Mouse (Mus musculus) hindbrain, embryonic 12.5 days (tissue): ENCODE measurements around the gene Erbb3. TPM values are rescaled to one million over a fixed set of nuclear protein-coding genes. Genes with fewer than 3 reads are reported as not detected.
"Not testable (repeated sequence)": the region's sequence is repeated elsewhere in the genome, so short reads cannot be mapped to it uniquely, and the experiment has no call there.

Experiments
- ATAC-seq: fragments of 200-750 bp; cut with Nextera tagmentation; 2 replicates; pipeline ENCODE4 v1.8.0; 2017; ENCODE audit warnings: moderate TSS enrichment; ENCODE audit not compliant: low FRiP score
- H3K27ac ChIP-seq: fragments of 300-500 bp; sonication (generic); 2 replicates; pipeline ENCODE4 v1.5.1; 2016; ENCODE audit warnings: mild to moderate bottlenecking
- H3K27me3 ChIP-seq: fragments of 300-500 bp; sonication (generic); 2 replicates; pipeline ENCODE4 v1.6.1; 2016; ENCODE audit warnings: mild to moderate bottlenecking
- H3K36me3 ChIP-seq: fragments of 300-500 bp; sonication (generic); 2 replicates; pipeline ENCODE4 v1.6.1; 2016; ENCODE audit warnings: mild to moderate bottlenecking
- H3K4me1 ChIP-seq: fragments of 300-500 bp; sonication (generic); 2 replicates; pipeline ENCODE4 v1.6.1; 2016
- H3K4me2 ChIP-seq: fragments of 300-500 bp; sonication (generic); replicated peaks from 2 replicates; pipeline ENCODE4 v1.6.1; 2016; ENCODE audit warnings: mild to moderate bottlenecking
- H3K4me3 ChIP-seq: fragments of 300-500 bp; sonication (generic); 2 replicates; pipeline ENCODE4 v1.5.1; 2016; ENCODE audit warnings: mild to moderate bottlenecking
- H3K9ac ChIP-seq: fragments of 300-500 bp; sonication (generic); 2 replicates; pipeline ENCODE4 v1.6.1; 2016; ENCODE audit warnings: mild to moderate bottlenecking, moderate library complexity
- H3K9me3 ChIP-seq: fragments of 300-500 bp; sonication (generic); replicated peaks from 2 replicates; pipeline ENCODE4 v1.6.1; 2016; ENCODE audit warnings: mild to moderate bottlenecking
- whole genome bisulfite sequencing: fragments of 180-500 bp; shearing (Covaris S2); methylation state at CpG from one replicate; pipeline ENCODE4 v1.1.7; 2016; 5-methylcytosine and 5-hydroxymethylcytosine counted together
- polyA plus RNA-seq: library from polyadenylated mRNA; unstranded; fragments of >200 nt; fragmentation: Nextera tagmentation; extraction: Ambion mirVana; gene quantifications from 2 replicates; pipeline ENCODE4 v1.2.1, GENCODE M21; 2016

Gene Erbb3
- polyA plus RNA-seq, 1 experiment from 2014 or later = 11.7 TPM

GRCm38 (mm10) chr10:128579731-128580130 is 9.7 kb downstream of the Erbb3 start:
- Histone ChIP-seq H3K27ac (no peak overlapping the region), H3K4me1 (no peaks in the 10 kb centered on the region), H3K9me3 (no peaks in the 10 kb centered on the region), H3K4me2 (no peak overlapping the region), H3K9ac (no peak overlapping the region), H3K36me3 (no peaks in the 10 kb centered on the region), H3K4me3 (no peak overlapping the region), H3K27me3 (peaks cover 21% of the 10 kb centered on the region)
- 83% methylated on average over 4 of the region's 4 CpGs for WGBS
- no peak for ATAC-seq

DNA sequence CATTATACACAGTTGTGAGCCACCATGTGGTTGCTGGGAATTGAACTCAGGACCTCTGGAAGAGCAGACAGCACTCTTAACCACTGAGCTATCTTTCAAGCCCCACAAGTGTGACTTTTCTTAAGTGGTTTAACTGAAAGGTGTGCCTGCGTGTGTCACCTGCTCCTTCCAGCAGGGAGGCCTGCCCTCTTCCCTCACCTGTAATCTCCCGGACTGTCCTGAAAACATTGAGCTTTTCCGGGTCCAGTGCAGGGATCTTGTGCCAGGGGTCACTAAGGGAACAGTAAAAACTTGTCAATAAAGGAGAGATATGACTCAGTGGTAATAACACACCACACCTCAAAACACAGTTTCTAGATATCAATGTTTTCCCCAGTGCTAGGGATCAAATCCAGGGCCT is 10.2 kb downstream of the Erbb3 start:
- Histone ChIP-seq H3K36me3 (no peaks in the 10 kb centered on the region), H3K4me2 (no peak overlapping the region), H3K9me3 (no peaks in the 10 kb centered on the region), H3K27ac (no peak overlapping the region), H3K9ac (no peak overlapping the region), H3K4me3 (no peak overlapping the region), H3K4me1 (no peaks in the 10 kb centered on the region), H3K27me3 (peaks cover 17% of the 10 kb centered on the region)
- 82% methylated on average over 3 of the region's 3 CpGs for WGBS
- ATAC-seq = no peak

DNA sequence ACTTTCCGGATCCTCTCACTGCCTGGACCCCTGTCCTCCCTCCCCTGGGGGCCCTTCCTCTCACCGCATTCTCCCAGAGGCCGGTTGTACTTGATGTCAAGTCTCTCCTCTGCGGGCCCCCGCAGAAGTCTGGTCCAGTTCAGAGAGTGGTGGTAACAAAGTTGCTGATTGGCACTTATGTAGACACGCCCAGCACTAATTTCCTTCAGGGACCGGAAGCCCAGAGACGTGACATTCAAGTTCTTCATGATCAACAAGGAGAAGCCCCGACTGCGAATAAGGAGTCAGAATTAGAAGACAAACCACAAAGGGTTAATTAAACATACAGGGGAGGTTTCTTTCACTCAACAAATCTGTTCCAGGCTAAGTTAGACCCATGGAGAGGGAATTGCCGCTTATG is 11.1 kb downstream of the Erbb3 start:
- Histone ChIP-seq H3K4me3 (no peak overlapping the region), H3K27me3 (peaks cover 8% of the 10 kb centered on the region; the same call in 1 of the 2 replicates), H3K27ac (no peak overlapping the region), H3K4me1 (no peaks in the 10 kb centered on the region), H3K9ac (no peak overlapping the region), H3K4me2 (no peak overlapping the region), H3K9me3 (no peaks in the 10 kb centered on the region), H3K36me3 (no peaks in the 10 kb centered on the region)
- ATAC-seq = no peak
- 80% methylated on average over 11 of the region's 11 CpGs for WGBS

DNA sequence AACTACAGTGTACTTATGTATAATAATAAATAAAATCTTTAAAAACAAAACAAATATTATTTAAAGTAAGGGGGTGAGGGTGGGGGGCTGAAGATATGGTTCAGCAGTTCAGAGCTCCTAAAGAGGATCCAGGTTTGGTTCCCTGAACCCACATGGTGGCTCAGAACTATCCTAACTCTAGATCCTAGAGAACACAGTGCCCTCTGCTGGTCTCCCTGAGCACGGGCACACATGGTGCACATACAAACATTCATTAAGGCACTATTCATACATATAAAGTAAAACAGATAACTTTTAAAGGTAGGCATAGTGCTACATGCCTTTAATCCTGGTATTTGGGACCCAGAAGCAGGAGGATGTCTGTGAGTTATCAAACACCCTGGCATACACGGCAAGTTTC is 14.4 kb downstream of the Erbb3 start:
- WGBS = 89% methylated on average over 2 of the region's 2 CpGs
- Histone ChIP-seq H3K27me3 (peaks cover 4% of the 10 kb centered on the region; the same call in 1 of the 2 replicates), H3K9me3 (no peaks in the 10 kb centered on the region), H3K4me2 (no peak overlapping the region), H3K9ac (no peak overlapping the region), H3K4me1 (no peaks in the 10 kb centered on the region), H3K4me3 (no peak overlapping the region), H3K27ac (no peak overlapping the region), H3K36me3 (no peaks in the 10 kb centered on the region)
- ATAC-seq = no peak

GRCm38 (mm10) chr10:128565788-128566531 is 23.5 kb downstream of the Erbb3 start, which contains the start of gene Pa2g4:
TSS of gene Pa2g4 (minus strand) at chr10:128565987.
- under 1% methylated on average over 58 of the region's 58 CpGs for WGBS
- H3K27me3 ChIP-seq = no peaks in the 10 kb centered on the region
- H3K4me3 ChIP-seq = peak within 1 kb of the TSS; percentile 87
- H3K9me3 ChIP-seq = no peaks in the 10 kb centered on the region
- peaks cover 10% of the 10 kb centered on the region for H3K4me1 ChIP-seq
- ATAC-seq = peak; percentile 100
- H3K9ac ChIP-seq = peak within 1 kb of the TSS; percentile 91
- peaks cover 22% of the 10 kb centered on the region for H3K36me3 ChIP-seq
- peak within 1 kb of the TSS; percentile 91 for H3K4me2 ChIP-seq
- peak within 1 kb of the TSS; percentile 85 for H3K27ac ChIP-seq

GRCm38 (mm10) chr10:128565206-128565787 is 24.2 kb downstream of the Erbb3 start:
- ATAC-seq = peak; percentile 42
- peak overlapping the region; percentile 91 for H3K4me2 ChIP-seq
- H3K9ac ChIP-seq = peak overlapping the region; percentile 91
- peaks cover 10% of the 10 kb centered on the region for H3K4me1 ChIP-seq
- H3K27me3 ChIP-seq = no peaks in the 10 kb centered on the region
- peak overlapping the region; percentile 85 for H3K27ac ChIP-seq
- H3K9me3 ChIP-seq = no peaks in the 10 kb centered on the region
- WGBS = under 1% methylated on average over 40 of the region's 46 CpGs
- H3K36me3 ChIP-seq = peaks cover 29% of the 10 kb centered on the region
- H3K4me3 ChIP-seq = peak overlapping the region; percentile 87

DNA sequence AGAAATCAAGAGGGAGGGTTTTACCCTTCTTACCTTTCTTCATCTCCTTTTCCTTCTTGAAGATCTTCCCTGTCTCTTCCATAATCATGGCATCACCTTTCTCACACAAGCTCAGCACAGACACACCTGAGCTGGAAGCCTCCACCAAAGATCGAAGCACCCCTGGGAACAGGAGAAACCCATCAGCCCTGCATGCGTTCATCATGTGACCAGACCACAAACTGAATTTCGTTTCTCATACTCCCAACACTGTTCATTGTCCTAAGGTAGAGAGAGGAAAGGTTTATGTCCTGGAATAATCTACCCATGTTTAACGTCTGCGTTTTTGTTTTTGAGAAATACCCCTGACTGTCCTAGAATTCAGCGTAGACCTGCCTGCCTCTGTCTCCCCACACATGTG is 25.9 kb downstream of the Erbb3 start:
- H3K4me2 ChIP-seq = no peak overlapping the region
- H3K36me3 ChIP-seq = peaks cover 47% of the 10 kb centered on the region

DNA sequence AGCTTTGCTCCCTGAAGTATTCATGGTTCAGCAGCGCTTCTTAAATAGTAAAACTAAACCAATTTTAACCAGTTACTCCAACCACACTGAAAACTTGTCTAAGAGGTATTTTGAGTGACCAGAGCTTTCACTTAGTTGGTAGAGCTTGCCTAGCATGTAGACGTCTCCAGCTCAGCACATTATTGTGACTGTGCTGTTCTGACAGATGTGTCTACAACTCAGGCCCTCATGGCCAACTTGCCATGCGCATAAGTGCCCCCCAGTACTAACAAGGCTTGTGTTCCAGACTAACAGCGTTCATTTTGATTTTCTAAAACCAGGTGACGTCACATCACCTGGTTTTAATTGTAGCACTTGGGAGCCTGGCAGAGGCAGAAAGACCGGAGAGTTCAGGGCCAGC is 32.5 kb downstream of the Erbb3 start:
- no peaks in the 10 kb centered on the region for H3K27me3 ChIP-seq
- no peak overlapping the region for H3K4me2 ChIP-seq
- H3K9ac ChIP-seq = no peak overlapping the region
- H3K4me1 ChIP-seq = no peaks in the 10 kb centered on the region
- no peaks in the 10 kb centered on the region for H3K9me3 ChIP-seq
- WGBS = 86% methylated on average over 6 of the region's 6 CpGs
- H3K4me3 ChIP-seq = no peak overlapping the region
- ATAC-seq = no peak
- H3K27ac ChIP-seq = no peak overlapping the region
- H3K36me3 ChIP-seq = peaks cover 51% of the 10 kb centered on the region

More for the DNA sequence above, 25.9 kb downstream of the Erbb3 start:
- Histone ChIP-seq H3K4me1 (peaks cover 10% of the 10 kb centered on the region), H3K9ac (no peak overlapping the region; the same call in 1 of the 2 replicates), H3K27me3 (no peaks in the 10 kb centered on the region), H3K4me3 (no peak overlapping the region), H3K9me3 (no peaks in the 10 kb centered on the region), H3K27ac (no peak overlapping the region)
- 90% methylated on average over 6 of the region's 6 CpGs for WGBS
- no peak for ATAC-seq

GRCm38 (mm10) chr10:128556286-128556685 is 33.2 kb downstream of the Erbb3 start:
- Histone ChIP-seq H3K4me3 (no peak overlapping the region), H3K27me3 (no peaks in the 10 kb centered on the region), H3K27ac (no peak overlapping the region), H3K4me2 (no peak overlapping the region), H3K4me1 (no peaks in the 10 kb centered on the region), H3K36me3 (peaks cover 44% of the 10 kb centered on the region), H3K9ac (no peak overlapping the region), H3K9me3 (no peaks in the 10 kb centered on the region)
- ATAC-seq = no peak

DNA sequence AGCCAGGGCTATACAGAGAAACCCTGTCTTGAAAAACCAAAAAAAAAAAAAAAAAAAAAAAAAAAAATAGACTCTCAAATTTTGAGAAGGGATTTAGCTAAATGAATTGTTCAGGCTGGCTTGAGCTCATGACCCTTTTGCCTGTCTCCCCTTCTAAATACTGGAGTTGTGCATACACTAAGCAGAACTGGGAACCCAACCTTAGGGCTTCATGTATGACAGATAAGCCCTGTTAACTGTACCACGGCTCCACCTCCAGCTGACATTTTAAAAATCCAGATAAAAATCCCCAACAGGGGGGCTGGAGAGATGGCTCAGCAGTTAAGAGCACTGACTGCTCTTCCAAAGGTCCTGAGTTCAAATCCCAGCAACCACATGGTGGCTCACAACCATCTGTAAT is 33.9 kb downstream of the Erbb3 start:
- peaks cover 37% of the 10 kb centered on the region for H3K36me3 ChIP-seq
- H3K9ac ChIP-seq, H3K27ac ChIP-seq, H3K4me3 ChIP-seq, ATAC-seq, H3K9me3 ChIP-seq, H3K4me2 ChIP-seq, H3K4me1 ChIP-seq, H3K27me3 ChIP-seq: not testable (repeated sequence)
- WGBS = 92% methylated on average over 1 of the region's 1 CpGs

GRCm38 (mm10) chr10:128550144-128550823 is 39.2 kb downstream of the Erbb3 start:
- H3K4me3 ChIP-seq, ATAC-seq, H3K9me3 ChIP-seq, H3K4me2 ChIP-seq, H3K27ac ChIP-seq, H3K27me3 ChIP-seq, H3K36me3 ChIP-seq, H3K9ac ChIP-seq: not testable (repeated sequence)
- 91% methylated on average over 11 of the region's 11 CpGs for WGBS
- peaks cover 14% of the 10 kb centered on the region for H3K4me1 ChIP-seq

DNA sequence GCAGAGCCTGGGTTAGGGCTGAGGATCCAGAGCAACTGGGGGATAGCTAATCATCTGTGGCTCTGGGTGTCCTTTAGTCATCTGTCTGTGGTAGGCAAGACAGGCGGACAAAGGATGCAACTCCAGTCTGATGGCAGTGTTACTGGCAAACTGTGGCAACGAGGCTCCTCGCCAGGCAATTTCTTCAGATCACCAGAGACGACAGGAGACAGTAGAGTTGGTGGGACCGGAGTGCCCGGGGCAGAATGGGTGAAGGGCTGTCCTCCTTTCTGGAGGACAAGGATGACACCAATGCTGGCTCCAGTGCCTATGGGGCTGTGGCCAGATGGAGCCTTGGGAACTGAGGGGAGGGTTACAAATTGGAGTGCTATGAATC is 39.8 kb downstream of the Erbb3 start:
- ATAC-seq, H3K27me3 ChIP-seq, H3K4me3 ChIP-seq, H3K9me3 ChIP-seq, H3K9ac ChIP-seq: not testable (repeated sequence)
- WGBS = 71% methylated on average over 6 of the region's 6 CpGs
- Histone ChIP-seq H3K27ac (peak overlapping the region; percentile 57; the same call in 1 of the 2 replicates), H3K36me3 (peaks cover 13% of the 10 kb centered on the region), H3K4me2 (peak overlapping the region; percentile 26; the same call in 1 of the 2 replicates), H3K4me1 (peaks cover 14% of the 10 kb centered on the region)
